ENCODE assay signal across 9 mouse cellular contexts in genomic region chr4:62409615-62410014, GRCm38 (mm10). TPM values are rescaled to one million over a fixed set of nuclear protein-coding genes. Genes with fewer than 3 reads are reported as not detected.
DNase-seq lines count a peak whose midpoint lies in the region; ATAC-seq and TF ChIP-seq lines count a peak whose summit lies in the region.
"Had no signal": no experiment of that assay in that cellular context is flagged by ENCODE, and none has a peak within 500 bp of the region (broad histone marks: within the 10 kb centered on the region; RNA-seq: fewer than 3 reads in every experiment).

No protein-coding gene starts in this region.

- peaks cover 15% of the 10 kb centered on the region for H3K4me1 ChIP-seq in heart, postnatal 0 days (ENCODE audit: control insufficient read depth, insufficient read depth)
- peaks cover 35% of the 10 kb centered on the region for H3K4me1 ChIP-seq in hindbrain, embryonic 15.5 days (replicated peaks)
- H3K4me1 ChIP-seq in midbrain, embryonic 16.5 days (ENCODE audit: control insufficient read depth, insufficient read depth, low read length) = peaks cover 31% of the 10 kb centered on the region

- 25% methylated on average over 6 of the region's 6 CpGs for WGBS in heart, postnatal 0 days
- WGBS in hindbrain, embryonic 15.5 days = 34% methylated on average over 6 of the region's 6 CpGs
- WGBS in midbrain, embryonic 16.5 days = 30% methylated on average over 6 of the region's 6 CpGs

- H3K27me3 ChIP-seq in heart, postnatal 0 days (ENCODE audit: control insufficient read depth, insufficient read depth, low read length) = no peaks in the 10 kb centered on the region
- H3K27me3 ChIP-seq in hindbrain, embryonic 15.5 days = no peaks in the 10 kb centered on the region
- H3K27me3 ChIP-seq in midbrain, embryonic 16.5 days (ENCODE audit: control insufficient read depth, insufficient read depth, low read depth, low read length) = no peaks in the 10 kb centered on the region

- no peak for ATAC-seq in heart, postnatal 0 days (ENCODE audit: insufficient read depth, low read depth)
- no peak for ATAC-seq in hindbrain, embryonic 15.5 days (ENCODE audit: low FRiP score, low read depth)
- no peak for ATAC-seq in midbrain, embryonic 16.5 days
- no peak for ATAC-seq in erythroid progenitor cell, adult 5-6 weeks (replicated peaks; ENCODE audit: low FRiP score, poor library complexity, severe bottlenecking)

- peak overlapping the region; percentile 64 for H3K4me3 ChIP-seq in heart, postnatal 0 days (ENCODE audit: low read depth, low read length)
- peak overlapping the region; percentile 62 for H3K4me3 ChIP-seq in hindbrain, embryonic 15.5 days
- peak overlapping the region; percentile 68 for H3K4me3 ChIP-seq in midbrain, embryonic 16.5 days (ENCODE audit: low read depth, low read length)

- TF ChIP-seq EP300 in heart, postnatal 0 days (IDR thresholded peaks at IDR 0.05; ENCODE audit: low read depth) = no peak

- intact Hi-C loops in heart, postnatal 10 days (cut with DNase I) = loop anchor here (10.0 kb wide), 1 partner anchor 95 kb away; the partner anchor contains the start of gene Hdhd3

- peak overlapping the region; percentile 81 for H3K9ac ChIP-seq in heart, postnatal 0 days (replicated peaks; ENCODE audit: low read depth, low read length)
- peak overlapping the region; percentile 78 for H3K9ac ChIP-seq in hindbrain, embryonic 15.5 days
- peak overlapping the region; percentile 78 for H3K9ac ChIP-seq in midbrain, embryonic 16.5 days (ENCODE audit: low read depth, low read length)

- H3K4me2 ChIP-seq in heart, postnatal 0 days (ENCODE audit: low read depth, low read length) = peak overlapping the region; percentile 72
- H3K4me2 ChIP-seq in hindbrain, embryonic 15.5 days = peak overlapping the region; percentile 68
- peak overlapping the region; percentile 72 for H3K4me2 ChIP-seq in midbrain, embryonic 16.5 days (ENCODE audit: low read length)

- no peak for DNase-seq in heart, postnatal 0 days (ENCODE audit: low spot score)
- no peak for DNase-seq in heart, postnatal 10 days
- DNase-seq in R1 (ENCODE audit: low read depth, low spot score) (peak; percentile 29), MN1 (ENCODE audit: low spot score) (no peak)
- DNase-seq in cerebellum, postnatal 25 days = no peak

- H3K36me3 ChIP-seq in heart, postnatal 0 days (replicated peaks; ENCODE audit: control insufficient read depth, insufficient read depth, low read length) = peaks cover 33% of the 10 kb centered on the region
- peaks cover 22% of the 10 kb centered on the region for H3K36me3 ChIP-seq in hindbrain, embryonic 15.5 days
- H3K36me3 ChIP-seq in midbrain, embryonic 16.5 days (ENCODE audit: control insufficient read depth, insufficient read depth, low read length) = peaks cover 13% of the 10 kb centered on the region

- H3K9me3 ChIP-seq in heart, postnatal 0 days (replicated peaks; ENCODE audit: control insufficient read depth, low read length) = no peaks in the 10 kb centered on the region
- H3K9me3 ChIP-seq in hindbrain, embryonic 15.5 days = no peaks in the 10 kb centered on the region
- H3K9me3 ChIP-seq in midbrain, embryonic 16.5 days (replicated peaks; ENCODE audit: control insufficient read depth, low read length, poor library complexity, severe bottlenecking) = no peaks in the 10 kb centered on the region

- no peak for TF ChIP-seq CTCF in heart, postnatal 0 days (IDR thresholded peaks at IDR 0.05; ENCODE audit: low read depth)

- H3K27ac ChIP-seq in heart, postnatal 0 days (ENCODE audit: low read depth) = peak overlapping the region; percentile 90
- peak overlapping the region; percentile 79 for H3K27ac ChIP-seq in hindbrain, embryonic 15.5 days (replicated peaks)
- no peak overlapping the region for H3K27ac ChIP-seq in midbrain, embryonic 16.5 days (ENCODE audit: low read length)

RNA-seq across cellular contexts. Expression of gene Prpf4, which starts 1.0 kb away (rescaled TPM):
- 11.5 and 16.7 TPM in 2 replicates for total RNA-seq in heart, postnatal 0 days (2014; rRNA removed; ENCODE audit: low replicate concordance)
- polyA plus RNA-seq in heart, postnatal 0 days (2015; fragmentation: Nextera tagmentation; extraction: Ambion mirVana) = 7.4 and 8.1 TPM in 2 replicates
- total RNA-seq in heart, postnatal 10 days (2021) = 10 to 100 TPM; 10.9 to 11.5 TPM
- polyA plus RNA-seq in hindbrain, embryonic 15.5 days (2015; fragmentation: Nextera tagmentation; extraction: Ambion mirVana) = 14.6 and 15.1 TPM in 2 replicates
- polyA plus RNA-seq in midbrain, embryonic 16.5 days (2015; fragmentation: Nextera tagmentation; extraction: Ambion mirVana) = 14.5 and 16.3 TPM in 2 replicates
- total RNA-seq in erythroid progenitor cell, adult 5-6 weeks (2015; ENCODE audit: low replicate concordance) = 12.6 and 15.9 TPM in 2 replicates
- 13.6 and 14.2 TPM in 2 replicates for total RNA-seq in erythroid progenitor cell, adult 5-6 weeks (2017; ENCODE audit: low replicate concordance)

RNA-seq across cellular contexts. Expression of gene Cdc26, which starts 1.2 kb away (rescaled TPM):
- 30.5 and 34.3 TPM in 2 replicates for total RNA-seq in heart, postnatal 0 days (2014; rRNA removed; ENCODE audit: low replicate concordance)
- polyA plus RNA-seq in heart, postnatal 0 days (2015; fragmentation: Nextera tagmentation; extraction: Ambion mirVana) = 72.8 and 76.9 TPM in 2 replicates
- 10 to 100 TPM; 47.3 to 58.5 TPM for total RNA-seq in heart, postnatal 10 days (2021)
- polyA plus RNA-seq in hindbrain, embryonic 15.5 days (2015; fragmentation: Nextera tagmentation; extraction: Ambion mirVana) = 74.2 and 81.3 TPM in 2 replicates
- polyA plus RNA-seq in midbrain, embryonic 16.5 days (2015; fragmentation: Nextera tagmentation; extraction: Ambion mirVana) = 75.1 and 76.4 TPM in 2 replicates
- 54.5 and 68.1 TPM in 2 replicates for total RNA-seq in erythroid progenitor cell, adult 5-6 weeks (2015; ENCODE audit: low replicate concordance)
- total RNA-seq in erythroid progenitor cell, adult 5-6 weeks (2017; ENCODE audit: low replicate concordance) = 17.9 and 37.6 TPM in 2 replicates

RNA-seq across cellular contexts. Expression of gene Rnf183, which starts 25.4 kb away (rescaled TPM):
- total RNA-seq in heart, postnatal 0 days (2014; rRNA removed; ENCODE audit: low replicate concordance) = not detected in 2 replicates
- polyA plus RNA-seq in heart, postnatal 0 days (2015; fragmentation: Nextera tagmentation; extraction: Ambion mirVana) = not detected in 2 replicates
- total RNA-seq in heart, postnatal 10 days (2021) = not detected
- polyA plus RNA-seq in hindbrain, embryonic 15.5 days (2015; fragmentation: Nextera tagmentation; extraction: Ambion mirVana) = 0.27 TPM in 1 of 2 replicates, not detected in the other
- polyA plus RNA-seq in midbrain, embryonic 16.5 days (2015; fragmentation: Nextera tagmentation; extraction: Ambion mirVana) = 0.13 TPM in 1 of 2 replicates, not detected in the other
- total RNA-seq in erythroid progenitor cell, adult 5-6 weeks (2015; ENCODE audit: low replicate concordance) = not detected in 2 replicates
- total RNA-seq in erythroid progenitor cell, adult 5-6 weeks (2017; ENCODE audit: low replicate concordance) = not detected in 2 replicates
- total RNA-seq: left cerebral cortex, adult 8-10 months had no signal

RNA-seq across cellular contexts. Expression of gene Slc31a1, which starts 49.1 kb away (rescaled TPM):
- 15.9 and 17.8 TPM in 2 replicates for total RNA-seq in heart, postnatal 0 days (2014; rRNA removed; ENCODE audit: low replicate concordance)
- 35.0 and 35.1 TPM in 2 replicates for polyA plus RNA-seq in heart, postnatal 0 days (2015; fragmentation: Nextera tagmentation; extraction: Ambion mirVana)
- 10 to 100 TPM; 31.3 to 31.8 TPM for total RNA-seq in heart, postnatal 10 days (2021)
- 43.1 and 46.2 TPM in 2 replicates for polyA plus RNA-seq in hindbrain, embryonic 15.5 days (2015; fragmentation: Nextera tagmentation; extraction: Ambion mirVana)
- polyA plus RNA-seq in midbrain, embryonic 16.5 days (2015; fragmentation: Nextera tagmentation; extraction: Ambion mirVana) = 36.8 and 37.7 TPM in 2 replicates
- total RNA-seq in erythroid progenitor cell, adult 5-6 weeks (2015; ENCODE audit: low replicate concordance) = 6.7 and 10.1 TPM in 2 replicates
- total RNA-seq in erythroid progenitor cell, adult 5-6 weeks (2017; ENCODE audit: low replicate concordance) = 4.2 and 4.5 TPM in 2 replicates

RNA-seq across cellular contexts. Expression of gene Fkbp15, which starts 49.3 kb away (rescaled TPM):
- total RNA-seq in heart, postnatal 0 days (2014; rRNA removed; ENCODE audit: low replicate concordance) = 18.7 and 34.3 TPM in 2 replicates
- polyA plus RNA-seq in heart, postnatal 0 days (2015; fragmentation: Nextera tagmentation; extraction: Ambion mirVana) = 11.1 and 11.8 TPM in 2 replicates
- 10 to 100 TPM; 25.5 to 25.8 TPM for total RNA-seq in heart, postnatal 10 days (2021)
- 20.9 and 23.3 TPM in 2 replicates for polyA plus RNA-seq in hindbrain, embryonic 15.5 days (2015; fragmentation: Nextera tagmentation; extraction: Ambion mirVana)
- 21.4 and 21.9 TPM in 2 replicates for polyA plus RNA-seq in midbrain, embryonic 16.5 days (2015; fragmentation: Nextera tagmentation; extraction: Ambion mirVana)
- total RNA-seq in erythroid progenitor cell, adult 5-6 weeks (2015; ENCODE audit: low replicate concordance) = 23.1 and 29.9 TPM in 2 replicates
- 35.2 and 49.7 TPM in 2 replicates for total RNA-seq in erythroid progenitor cell, adult 5-6 weeks (2017; ENCODE audit: low replicate concordance)
